Mouse (Mus musculus) neural tube, embryonic 14.5 days (tissue): ENCODE data around the gene H2afx. TPM values are rescaled to one million over a fixed set of nuclear protein-coding genes. Genes with fewer than 3 reads are reported as not detected.
"Not testable (repeated sequence)": the region's sequence is repeated elsewhere in the genome, so short reads cannot be mapped to it uniquely, and the experiment has no call there.

ENCODE experiments used
- ATAC-seq: fragments of 200-750 bp; cut with Nextera tagmentation; 2 replicates; pipeline ENCODE4 v1.8.0; 2017; ENCODE audit warnings: low read depth, mild to moderate bottlenecking, moderate TSS enrichment, moderate library complexity
- H3K27ac ChIP-seq: fragments of 300-500 bp; sonication (generic); 2 replicates; pipeline ENCODE4 v1.5.1; 2014; ENCODE audit warnings: low read depth, mild to moderate bottlenecking, control low read depth, low read length, moderate library complexity, mixed read lengths
- H3K27me3 ChIP-seq: fragments of 300-500 bp; sonication (generic); 2 replicates; pipeline ENCODE4 v1.6.1; 2014; ENCODE audit warnings: low read length; ENCODE audit not compliant: control insufficient read depth, insufficient read depth
- H3K36me3 ChIP-seq: fragments of 300-500 bp; sonication (generic); 2 replicates; pipeline ENCODE4 v1.6.1; 2014; ENCODE audit warnings: low read length, mixed read lengths; ENCODE audit not compliant: control insufficient read depth, insufficient read depth
- H3K4me1 ChIP-seq: fragments of 300-500 bp; sonication (generic); 2 replicates; pipeline ENCODE4 v1.6.1; 2014; ENCODE audit warnings: low read length; ENCODE audit not compliant: control insufficient read depth, insufficient read depth
- H3K4me2 ChIP-seq: fragments of 300-500 bp; sonication (generic); 2 replicates; pipeline ENCODE4 v1.6.1; 2014; ENCODE audit warnings: mild to moderate bottlenecking, low read depth, low read length, control low read depth
- H3K4me3 ChIP-seq: fragments of 300-500 bp; sonication (generic); 2 replicates; pipeline ENCODE4 v1.5.1; 2014; ENCODE audit warnings: low read depth, low read length, control low read depth, mixed read lengths
- H3K9ac ChIP-seq: fragments of 300-500 bp; sonication (generic); replicated peaks from 2 replicates; pipeline ENCODE4 v1.6.1; 2014; ENCODE audit warnings: low read depth, mild to moderate bottlenecking, control low read depth, low read length, mixed read lengths
- H3K9me3 ChIP-seq: fragments of 300-500 bp; sonication (generic); 2 replicates; pipeline ENCODE4 v1.6.1; 2016; ENCODE audit warnings: low read length; ENCODE audit not compliant: control insufficient read depth
- WGBS: fragments of 180-500 bp; shearing (Covaris S2); extraction: QIAGEN DNeasy Blood & Tissue Kit; methylation state at CpG from one replicate; pipeline ENCODE4 v1.1.7; 2014; 5-methylcytosine and 5-hydroxymethylcytosine counted together
- polyA plus RNA-seq: library from polyadenylated mRNA; unstranded; fragments of >200 nt; fragmentation: Nextera tagmentation; extraction: Ambion mirVana; gene quantifications from 2 replicates; pipeline ENCODE4 v1.2.1, GENCODE M21; 2014

Gene H2afx
- polyA plus RNA-seq, 1 experiment from 2014 or later: 92.3 TPM

DNA sequence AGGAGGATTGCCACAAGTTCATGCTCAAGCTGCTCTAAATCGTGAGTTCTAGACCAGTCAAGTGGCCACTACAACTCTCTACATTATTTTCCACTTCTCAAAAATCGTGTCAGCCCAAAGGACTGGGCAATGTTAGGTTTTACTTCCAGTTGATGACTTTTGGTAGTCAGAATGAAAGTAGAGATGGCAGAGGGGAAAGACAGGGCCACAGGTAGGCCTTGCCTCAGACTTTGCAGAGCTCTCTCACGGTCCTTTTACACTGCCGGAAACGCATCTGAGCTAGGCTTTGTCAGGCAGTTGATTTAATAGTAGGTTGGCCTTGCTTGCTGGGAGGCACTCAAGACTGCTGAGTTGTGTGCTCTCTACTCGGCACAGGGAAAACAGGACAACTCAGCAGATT lies 10.3 kb upstream of the H2afx start:
- Histone ChIP-seq H3K4me2 (no peak overlapping the region), H3K9ac (no peak overlapping the region), H3K27me3 (no peaks in the 10 kb centered on the region), H3K36me3 (no peaks in the 10 kb centered on the region), H3K9me3 (no peaks in the 10 kb centered on the region), H3K4me3 (no peak overlapping the region), H3K27ac (no peak overlapping the region), H3K4me1 (peaks cover 17% of the 10 kb centered on the region)
- no peak for ATAC-seq
- WGBS: 69% methylated on average over 6 of the region's 6 CpGs

DNA sequence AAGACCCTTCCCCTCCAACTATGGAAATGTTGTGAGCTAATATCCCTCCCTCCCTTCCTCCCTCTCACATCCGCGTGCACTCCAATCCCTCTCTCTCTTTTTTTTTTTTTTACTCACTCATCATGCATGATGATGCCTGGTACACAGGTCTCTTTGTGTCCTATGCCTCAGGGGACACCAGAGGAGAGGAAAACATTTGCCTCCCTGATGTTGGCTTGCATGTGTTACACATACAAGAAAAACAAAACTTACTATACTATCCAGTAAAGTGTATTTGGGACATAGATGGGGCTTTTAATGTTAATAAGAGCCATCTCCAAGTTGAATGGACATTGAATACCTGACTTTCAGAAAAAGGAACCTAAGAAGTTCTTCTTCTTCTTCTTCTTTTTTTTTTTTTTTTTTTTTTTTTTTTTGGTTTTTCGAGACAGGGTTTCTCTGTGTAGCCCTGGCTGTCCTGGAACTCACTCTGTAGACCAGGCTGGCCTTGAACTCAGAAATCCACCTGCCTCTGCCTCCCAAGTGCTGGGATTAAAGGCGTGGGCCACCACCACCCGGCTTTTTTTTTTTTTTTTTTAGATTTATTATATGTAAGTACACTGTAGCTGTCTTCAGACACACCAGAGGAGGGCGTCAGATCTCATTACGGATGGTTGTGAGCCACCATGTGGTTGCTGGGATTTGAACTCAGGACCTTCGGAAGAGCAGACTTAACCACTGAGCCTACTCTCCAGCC lies 9.3 kb upstream of the H2afx start:
- H3K4me3 ChIP-seq, H3K27me3 ChIP-seq, H3K9me3 ChIP-seq, H3K36me3 ChIP-seq, ATAC-seq, H3K27ac ChIP-seq, H3K9ac ChIP-seq, H3K4me2 ChIP-seq: not testable (repeated sequence)
- peaks cover 15% of the 10 kb centered on the region for H3K4me1 ChIP-seq
- 52% methylated on average over 6 of the region's 8 CpGs for WGBS

DNA sequence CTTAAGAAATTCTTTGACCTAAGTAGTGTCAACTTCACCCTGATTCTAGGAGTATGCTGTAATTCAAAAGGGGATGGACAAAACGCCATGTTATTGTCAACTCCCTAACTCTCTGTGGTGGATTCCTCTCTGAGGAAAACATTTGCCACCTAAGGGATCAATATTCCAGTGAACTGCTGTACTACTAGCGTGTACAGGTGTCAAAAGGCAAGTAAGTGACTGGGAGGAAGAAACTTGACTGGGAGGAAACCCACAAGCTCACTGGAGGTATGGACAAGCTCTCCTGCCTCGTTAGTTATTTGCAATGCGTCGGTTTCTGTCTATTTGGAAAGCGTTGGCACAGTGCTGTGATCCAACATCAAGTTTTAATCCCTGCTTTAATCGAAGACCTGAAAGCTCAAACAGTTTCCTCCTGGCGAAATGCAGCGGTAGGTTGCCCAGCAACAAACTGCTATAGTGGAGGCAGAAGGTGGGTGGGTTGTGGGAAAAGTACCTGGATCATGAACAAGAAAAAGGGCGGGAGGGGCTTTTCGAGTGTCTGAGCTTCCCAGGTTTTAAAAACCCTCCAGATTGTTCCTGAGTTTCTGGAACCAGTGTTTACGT lies 8.6 kb upstream of the H2afx start, which contains the start of gene Dpagt1:
Gene Dpagt1, plus strand, starts transcription at position 252 of the 603 bp plus-strand sequence.
- Histone ChIP-seq H3K27ac (peak within 1 kb of the TSS; percentile 63), H3K27me3 (no peaks in the 10 kb centered on the region), H3K9me3 (no peaks in the 10 kb centered on the region), H3K36me3 (0 out of 2 replicates have a peak, but pooled peaks cover 4% of the 10 kb centered on the region), H3K4me3 (peak within 1 kb of the TSS; percentile 48), H3K4me1 (peaks cover 14% of the 10 kb centered on the region), H3K9ac (peak within 1 kb of the TSS; percentile 67), H3K4me2 (peak within 1 kb of the TSS; percentile 83)
- ATAC-seq: 0 out of 2 replicates have a peak, but pooled peaks have one; percentile 9
- 6% methylated on average over 12 of the region's 12 CpGs for WGBS

DNA sequence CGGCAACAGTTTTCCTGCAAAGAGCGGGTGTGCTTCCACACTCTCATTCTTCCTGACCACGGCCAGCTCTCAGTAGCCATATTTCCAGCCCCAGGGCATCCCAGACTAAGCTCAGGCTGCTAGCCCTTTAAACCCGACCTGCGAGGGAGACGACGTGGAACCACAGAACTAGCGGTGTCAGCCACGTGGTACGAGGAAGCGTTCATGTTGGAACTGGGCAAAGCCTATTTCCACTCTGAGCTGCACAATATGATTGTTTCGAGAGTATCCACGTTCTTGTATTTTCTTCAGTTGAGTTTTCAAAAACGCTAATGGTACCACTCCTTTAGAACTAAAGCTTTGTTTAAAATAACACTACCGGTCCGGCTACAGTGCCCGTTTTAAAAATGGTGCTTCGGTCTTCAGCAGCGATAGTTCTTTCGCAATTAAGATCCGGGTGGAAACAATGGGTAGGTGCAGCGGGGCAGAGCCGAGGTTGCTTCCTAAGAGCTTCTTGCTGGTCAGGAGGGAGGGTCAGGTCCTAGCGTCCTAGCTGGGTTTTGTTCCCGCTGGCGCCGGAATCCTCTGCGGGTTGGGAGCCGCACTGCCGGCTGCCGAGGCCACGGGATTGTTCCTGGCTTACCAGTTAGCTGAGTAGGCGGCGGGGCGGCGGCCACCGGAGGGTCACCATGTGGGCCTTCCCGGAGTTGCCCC lies 8.0 kb upstream of the H2afx start:
- Histone ChIP-seq H3K4me2 (peak overlapping the region; percentile 83), H3K9me3 (no peaks in the 10 kb centered on the region), H3K27ac (peak overlapping the region; percentile 63), H3K27me3 (no peaks in the 10 kb centered on the region), H3K9ac (peak overlapping the region; percentile 67), H3K4me1 (peaks cover 12% of the 10 kb centered on the region), H3K4me3 (peak overlapping the region; percentile 48), H3K36me3 (peaks cover 8% of the 10 kb centered on the region; the same call in 1 of the 2 replicates)
- WGBS: under 1% methylated on average over 38 of the region's 38 CpGs
- peak; percentile 92 for ATAC-seq

DNA sequence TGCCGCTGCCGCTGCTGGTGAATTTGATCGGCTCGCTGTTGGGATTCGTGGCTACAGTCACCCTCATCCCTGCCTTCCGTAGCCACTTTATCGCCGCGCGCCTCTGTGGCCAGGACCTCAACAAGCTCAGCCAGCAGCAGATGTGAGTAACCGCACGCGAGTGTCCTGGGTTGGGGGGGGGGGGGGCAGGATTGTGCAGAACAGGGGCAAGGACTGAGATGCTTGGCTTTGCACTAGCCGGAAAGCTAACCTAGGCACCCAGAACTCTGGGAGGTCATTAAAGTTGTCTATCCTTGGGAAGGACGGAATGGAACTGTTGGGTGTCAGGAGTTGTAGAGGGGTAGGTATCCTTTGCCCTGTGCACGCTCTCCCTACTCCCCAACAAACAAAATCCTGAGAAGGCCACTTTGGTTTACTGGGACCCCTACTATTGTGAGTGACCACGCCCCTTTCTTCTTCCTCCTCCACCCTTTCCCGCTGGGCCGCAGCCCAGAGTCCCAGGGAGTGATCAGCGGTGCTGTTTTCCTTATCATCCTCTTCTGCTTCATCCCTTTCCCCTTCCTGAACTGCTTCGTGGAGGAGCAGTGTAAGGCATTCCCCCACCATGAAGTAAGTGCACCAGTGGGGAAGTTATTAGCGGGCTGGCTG lies 7.3 kb upstream of the H2afx start:
- Histone ChIP-seq H3K4me1 (peaks cover 12% of the 10 kb centered on the region), H3K4me3 (peak overlapping the region; percentile 48), H3K27ac (peak overlapping the region; percentile 63), H3K4me2 (peak overlapping the region; percentile 83), H3K27me3 (no peaks in the 10 kb centered on the region), H3K36me3 (peaks cover 14% of the 10 kb centered on the region; the same call in 1 of the 2 replicates), H3K9ac (peak overlapping the region; percentile 67), H3K9me3 (no peaks in the 10 kb centered on the region)
- 1% methylated on average over 22 of the region's 22 CpGs for WGBS
- ATAC-seq: peak; percentile 25; the same call in 1 of the 2 replicates

DNA sequence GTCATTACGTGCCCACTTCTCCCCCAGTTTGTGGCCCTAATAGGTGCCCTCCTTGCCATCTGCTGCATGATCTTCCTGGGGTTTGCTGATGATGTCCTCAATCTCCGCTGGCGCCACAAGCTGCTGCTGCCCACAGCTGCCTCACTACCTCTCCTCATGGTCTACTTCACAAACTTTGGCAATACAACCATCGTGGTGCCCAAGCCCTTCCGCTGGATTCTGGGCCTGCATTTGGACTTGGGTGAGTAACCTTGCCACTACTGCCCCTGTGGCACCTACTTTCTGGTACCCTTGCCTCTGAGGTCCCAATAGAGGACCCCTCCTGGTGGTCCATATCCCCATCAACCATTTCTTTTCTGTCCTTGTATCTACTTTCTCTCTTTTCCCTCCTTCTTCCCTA lies 6.6 kb upstream of the H2afx start:
- WGBS: 88% methylated on average over 5 of the region's 5 CpGs
- Histone ChIP-seq H3K27me3 (no peaks in the 10 kb centered on the region), H3K4me2 (peak overlapping the region; percentile 83), H3K9me3 (no peaks in the 10 kb centered on the region), H3K4me3 (peak overlapping the region; percentile 48; the same call in 1 of the 2 replicates), H3K4me1 (peaks cover 12% of the 10 kb centered on the region), H3K27ac (no peak overlapping the region), H3K9ac (peak overlapping the region; percentile 67; the same call in 1 of the 2 replicates), H3K36me3 (peaks cover 20% of the 10 kb centered on the region; the same call in 1 of the 2 replicates)
- ATAC-seq: no peak

DNA sequence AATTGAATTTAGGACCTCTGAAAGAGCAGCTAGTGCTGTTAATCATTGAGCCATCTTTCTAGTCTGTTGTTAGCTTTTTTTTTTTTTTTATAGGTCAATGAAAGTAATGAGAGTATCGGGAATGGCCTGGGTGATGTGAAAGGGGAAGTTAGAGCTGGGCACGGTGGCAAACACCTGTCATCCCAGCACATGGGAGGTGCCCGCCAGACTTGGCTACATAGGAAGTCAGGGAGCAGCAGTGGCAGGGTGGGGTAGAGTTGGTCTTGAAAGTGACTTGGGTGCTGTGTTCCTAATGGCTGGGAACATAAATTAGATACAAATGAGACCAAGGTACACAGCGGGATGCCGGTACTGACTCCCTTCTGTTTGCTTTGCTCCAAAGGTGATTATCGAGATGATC lies 3.8 kb upstream of the H2afx start:
- WGBS: 92% methylated on average over 6 of the region's 6 CpGs
- Histone ChIP-seq H3K4me2 (no peak overlapping the region), H3K27me3 (no peaks in the 10 kb centered on the region), H3K4me3 (no peak overlapping the region), H3K9me3 (no peaks in the 10 kb centered on the region), H3K27ac (no peak overlapping the region), H3K4me1 (peaks cover 10% of the 10 kb centered on the region), H3K36me3 (peaks cover 26% of the 10 kb centered on the region; the same call in 1 of the 2 replicates), H3K9ac (no peak overlapping the region)
- ATAC-seq: no peak

DNA sequence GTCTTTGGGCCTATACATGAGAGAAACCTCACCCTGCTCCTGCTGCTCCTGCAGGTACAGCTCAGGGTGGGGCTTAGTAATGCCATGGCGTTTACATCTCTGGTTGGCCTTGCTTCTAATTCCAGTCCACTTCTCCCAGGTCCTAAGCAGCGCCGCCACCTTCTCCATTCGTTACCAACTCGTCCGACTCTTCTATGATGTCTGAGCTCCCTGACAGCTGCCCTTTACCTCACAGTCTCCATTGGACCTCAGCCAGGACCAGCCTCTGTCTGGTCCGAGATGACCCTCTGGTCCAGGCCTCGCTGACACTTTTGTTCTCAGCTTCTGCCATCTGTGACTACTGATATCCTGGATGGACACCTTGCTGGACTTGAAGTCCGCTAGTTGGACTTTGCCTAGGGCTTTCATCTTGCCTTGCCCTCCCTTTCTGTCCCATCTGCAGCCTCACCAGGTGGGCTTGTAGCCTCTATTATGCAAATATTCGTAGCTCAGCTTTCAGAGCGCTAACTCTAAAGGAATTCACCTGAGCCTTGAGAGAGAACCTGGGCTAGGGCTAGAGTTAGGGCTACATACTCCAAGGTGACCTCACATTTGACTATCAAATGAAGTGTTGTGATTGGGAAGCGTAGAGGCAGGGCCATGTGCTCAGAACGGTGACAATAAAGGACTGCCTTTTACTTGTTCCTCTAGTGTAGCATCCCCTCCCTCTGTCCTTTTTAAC lies 1.4 kb upstream of the H2afx start:
- H3K36me3 ChIP-seq: peaks cover 26% of the 10 kb centered on the region; the same call in 1 of the 2 replicates
- no peaks in the 10 kb centered on the region for H3K9me3 ChIP-seq
- H3K4me2 ChIP-seq: no peak overlapping the region
- no peak overlapping the region for H3K9ac ChIP-seq
- peaks cover 4% of the 10 kb centered on the region for H3K4me1 ChIP-seq
- no peak for ATAC-seq
- no peak overlapping the region for H3K27ac ChIP-seq
- H3K4me3 ChIP-seq: no peak overlapping the region
- H3K27me3 ChIP-seq: no peaks in the 10 kb centered on the region
- 98% methylated on average over 13 of the region's 13 CpGs for WGBS
